Mouse (Mus musculus) frontal cortex, adult (tissue): ENCODE results near the gene Ankrd45.
"Not testable (repeated sequence)": the region's sequence is repeated elsewhere in the genome, so short reads cannot be mapped to it uniquely, and the experiment has no call there.

Experiments used
- ATAC-seq: cut with Nextera tagmentation; 2 replicates; pipeline ENCODE4 v1.9.2; 2017; ENCODE audit warnings: mild to moderate bottlenecking, moderate library complexity, mixed read lengths; ENCODE audit not compliant: low TSS enrichment

Ankrd45 gene

DNA sequence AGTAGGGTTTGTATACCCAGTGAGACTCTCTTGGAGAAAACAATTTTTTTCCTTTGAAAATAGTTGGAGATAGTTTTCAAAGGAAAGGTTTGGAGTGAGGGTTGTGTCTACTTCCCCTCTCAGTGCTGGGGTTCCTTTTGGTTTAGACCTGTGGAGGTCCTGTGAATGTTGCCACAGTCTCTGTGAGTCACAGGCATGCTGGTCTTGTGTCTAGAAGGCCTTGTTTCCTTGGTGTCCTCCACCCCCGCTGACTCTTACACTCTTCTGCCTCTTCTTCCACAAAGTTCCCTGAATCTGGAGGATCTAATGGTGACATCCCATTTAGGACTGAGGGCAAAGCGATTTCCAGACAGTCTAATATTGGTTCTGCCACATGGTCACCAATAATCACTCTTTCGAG lies 42.9 kb downstream of the Ankrd45 start:
- no peak for ATAC-seq

DNA sequence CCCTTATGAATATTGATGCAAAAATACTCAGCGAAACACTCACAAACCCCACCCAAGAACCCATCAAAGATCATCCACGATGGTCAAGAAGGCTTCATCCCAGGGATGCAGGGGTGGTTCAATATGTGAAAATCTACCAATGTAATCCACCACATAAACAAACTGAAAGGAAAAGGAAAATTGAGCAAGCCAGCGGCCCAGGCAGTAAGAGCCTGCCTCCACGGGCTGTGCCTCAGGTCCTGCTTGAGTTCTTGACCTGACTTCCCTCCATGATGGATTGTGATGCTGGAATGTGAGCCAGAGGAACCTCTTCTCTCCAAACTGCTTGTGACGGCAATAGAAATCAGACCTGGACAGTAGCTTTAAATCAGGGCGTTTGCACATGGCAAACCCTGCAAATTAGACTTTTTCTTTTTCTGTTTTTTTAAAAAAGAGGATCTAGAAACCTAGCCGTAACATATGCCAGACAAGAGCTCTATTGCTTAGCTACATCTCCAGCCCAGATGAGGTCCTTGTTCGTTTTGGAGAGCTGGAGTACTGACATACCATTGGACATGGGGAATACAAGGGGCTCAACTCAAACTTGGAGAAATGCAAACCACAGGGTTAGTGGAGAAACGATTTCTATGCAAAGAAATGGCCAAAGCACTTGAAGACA lies 47.9 kb downstream of the Ankrd45 start:
- ATAC-seq, result no peak

- peak; percentile 90 for ATAC-seq
These were observed 53.3 kb downstream of the Ankrd45 start for GRCm38 (mm10) chr1:161195541-161196351.

- ATAC-seq, result not testable (repeated sequence)
These were observed 53.9 kb downstream of the Ankrd45 start for GRCm38 (mm10) chr1:161196364-161196763.

DNA sequence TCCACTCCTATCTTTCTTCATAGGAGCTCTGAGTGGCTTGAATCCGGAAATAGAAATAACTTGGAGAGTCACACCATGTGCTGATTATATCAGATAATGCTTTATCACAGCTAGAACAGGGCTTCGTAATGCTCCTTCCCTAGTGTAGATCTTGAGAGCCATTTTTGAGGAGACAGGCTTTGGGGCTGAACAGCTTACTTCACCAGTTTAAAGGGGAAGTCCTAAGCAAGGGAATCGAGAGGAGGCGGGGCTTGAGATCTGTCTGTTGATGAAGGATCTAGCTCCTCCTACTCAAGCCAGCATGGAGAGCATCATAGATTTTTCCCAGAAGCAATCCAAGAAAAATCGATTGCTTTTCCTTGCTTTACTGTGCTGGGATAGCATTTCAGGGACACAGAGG lies 57.4 kb downstream of the Ankrd45 start:
- ATAC-seq, result no peak

DNA sequence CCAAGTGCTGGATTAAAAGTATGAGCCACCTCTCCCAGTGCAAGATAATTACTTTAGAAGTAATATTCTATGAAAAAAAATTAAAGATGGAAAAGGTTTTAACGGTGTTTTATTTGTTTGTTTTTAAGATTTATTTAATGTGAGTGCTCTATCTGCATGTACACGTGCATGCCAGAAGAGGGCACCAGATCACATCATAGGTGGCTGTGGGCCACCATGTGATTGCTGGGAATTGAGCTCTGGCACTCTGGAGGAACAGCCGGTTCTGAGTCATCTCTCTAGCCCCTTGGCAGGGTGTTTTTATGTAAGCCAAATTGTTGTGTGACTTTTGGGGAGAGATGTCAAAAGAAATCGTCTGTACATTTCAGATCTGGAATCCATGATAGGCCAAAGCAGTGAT lies 72.0 kb downstream of the Ankrd45 start:
- ATAC-seq, result no peak

- ATAC-seq, result peak; percentile 92
These were observed 77.3 kb downstream of the Ankrd45 start for GRCm38 (mm10) chr1:161219816-161220215.
